Mouse (Mus musculus): ENCODE measurements around the gene Recql.
"Not testable (repeated sequence)": the region's sequence is repeated elsewhere in the genome, so short reads cannot be mapped to it uniquely, and the experiment has no call there.

Recql gene

GRCm38 (mm10) chr6:142365742-142366472, 21.0 kb downstream of the Recql start:
- no peak for DNase-seq (ENCODE audit: low spot score)

- no peak for DNase-seq (ENCODE audit: low spot score)
These were observed 23.8 kb downstream of the Recql start for GRCm38 (mm10) chr6:142363019-142363576.

- DNase-seq (ENCODE audit: low spot score): no peak
These were observed 24.9 kb downstream of the Recql start for GRCm38 (mm10) chr6:142362036-142362435.

- DNase-seq (ENCODE audit: low spot score): no peak
These were observed 29.8 kb downstream of the Recql start for GRCm38 (mm10) chr6:142357106-142357505.

- DNase-seq (ENCODE audit: low spot score): not testable (repeated sequence)
These were observed 34.8 kb downstream of the Recql start for GRCm38 (mm10) chr6:142352099-142352498.

- no peak for DNase-seq (ENCODE audit: low spot score)
These were observed 39.2 kb downstream of the Recql start for GRCm38 (mm10) chr6:142347431-142348385.

- no peak for DNase-seq (ENCODE audit: low spot score)
These were observed 40.4 kb downstream of the Recql start for GRCm38 (mm10) chr6:142346181-142347110.

- DNase-seq (ENCODE audit: low spot score): peak; percentile 83
These were observed 41.3 kb downstream of the Recql start, which contains the start of gene Pyroxd1 for GRCm38 (mm10) chr6:142345440-142346038. Gene Pyroxd1, plus strand, starts transcription at chr6:142345654.

GRCm38 (mm10) chr6:142343561-142343960, 43.3 kb downstream of the Recql start:
- peak; percentile 27 for DNase-seq (ENCODE audit: low spot score)

- no peak for DNase-seq (ENCODE audit: low spot score)
These were observed 47.3 kb downstream of the Recql start for GRCm38 (mm10) chr6:142339576-142339975.

- no peak for DNase-seq (ENCODE audit: low spot score)
These were observed 47.9 kb downstream of the Recql start for GRCm38 (mm10) chr6:142338961-142339360.

GRCm38 (mm10) chr6:142329201-142329600, 57.7 kb downstream of the Recql start:
- no peak for DNase-seq (ENCODE audit: low spot score)

- no peak for DNase-seq (ENCODE audit: low spot score)
These were observed 60.3 kb downstream of the Recql start for GRCm38 (mm10) chr6:142326598-142326997.

- DNase-seq (ENCODE audit: low spot score): no peak
These were observed 64.0 kb downstream of the Recql start, which contains the start of gene Slco1a5 for GRCm38 (mm10) chr6:142322881-142323280. Gene Slco1a5, minus strand, starts transcription at chr6:142322981.

- DNase-seq (ENCODE audit: low spot score): no peak
These were observed 69.8 kb downstream of the Recql start for GRCm38 (mm10) chr6:142317106-142317505.

GRCm38 (mm10) chr6:142314285-142314684, 72.6 kb downstream of the Recql start:
- no peak for DNase-seq (ENCODE audit: low spot score)

GRCm38 (mm10) chr6:142305076-142305475, 81.8 kb downstream of the Recql start:
- DNase-seq (ENCODE audit: low spot score): no peak
